ENCODE assay signal across 27 mouse cellular contexts in genomic region chr5:5300290-5300689, GRCm38 (mm10).
DNase-seq lines count a peak whose midpoint lies in the region; ATAC-seq and TF ChIP-seq lines count a peak whose summit lies in the region.
"Had no signal": no experiment of that assay in that cellular context is flagged by ENCODE, and none has a peak within 500 bp of the region (broad histone marks: within the 10 kb centered on the region; RNA-seq: fewer than 3 reads in every experiment).

No protein-coding gene starts in this region.

- WGBS in midbrain, embryonic 12.5 days: 71% methylated on average over 1 of the region's 1 CpGs
- WGBS in midbrain, postnatal 0 days: 53% methylated on average over 1 of the region's 1 CpGs
- WGBS in intestine, embryonic 15.5 days: 31% methylated on average over 1 of the region's 1 CpGs
- WGBS in midbrain, embryonic 15.5 days: 50% methylated on average over 1 of the region's 1 CpGs

- DNase-seq in midbrain, postnatal 0 days (ENCODE audit: low spot score): no peak
- DNase-seq in Patski (ENCODE audit: low read depth, low spot score): no peak
- no peak for DNase-seq in heart, adult 8-10 months (ENCODE audit: low spot score)
- DNase-seq in cerebellum, adult 11 months: no peak
- no peak for DNase-seq in thymus, postnatal 36 days
- DNase-seq: adrenal gland, postnatal 14 days; cerebellum, adult 8-10 months; cerebellum, postnatal 36 days; embryo, embryonic 11 days; gastrocnemius, postnatal 25 days; heart, adult 18-20 months; heart, postnatal 14 days; kidney, adult 18-20 months; kidney, postnatal 4 days; lung, embryonic 14.5 days; right cerebral cortex, adult 18-20 months; right cerebral cortex, postnatal 4 days had no signal

- no peak overlapping the region for H3K4me3 ChIP-seq in midbrain, embryonic 12.5 days
- H3K4me3 ChIP-seq in midbrain, postnatal 0 days (ENCODE audit: low read depth, low read length): no peak overlapping the region
- no peak overlapping the region for H3K4me3 ChIP-seq in intestine, embryonic 15.5 days (replicated peaks)
- H3K4me3 ChIP-seq in midbrain, embryonic 15.5 days: no peak overlapping the region
- H3K4me3 ChIP-seq: embryonic facial prominence, embryonic 13.5 days; erythroblast, embryonic 14.5 days; forebrain, embryonic 12.5 days; heart, embryonic 13.5 days; limb, embryonic 15.5 days had no signal

- ATAC-seq in midbrain, embryonic 12.5 days (ENCODE audit: low FRiP score, low read depth): 0 out of 2 replicates have a peak, but pooled peaks have one; percentile 27
- ATAC-seq in midbrain, postnatal 0 days (ENCODE audit: low FRiP score): no peak
- peak; percentile 63 for ATAC-seq in Patski
- ATAC-seq in intestine, embryonic 15.5 days: peak; percentile 59; the same call in 1 of the 2 replicates
- ATAC-seq in midbrain, embryonic 15.5 days (replicated peaks): 0 out of 2 replicates have a peak, but pooled peaks have one; percentile 37
- ATAC-seq: activated CD4-positive, CD25-positive, alpha-beta regulatory T cell, adult 4 months; hindbrain, postnatal 0 days had no signal

- no peak overlapping the region for H3K27ac ChIP-seq in midbrain, embryonic 12.5 days (replicated peaks)
- H3K27ac ChIP-seq in midbrain, postnatal 0 days (ENCODE audit: low read depth, low read length): no peak overlapping the region
- H3K27ac ChIP-seq in intestine, embryonic 15.5 days: no peak overlapping the region
- no peak overlapping the region for H3K27ac ChIP-seq in midbrain, embryonic 15.5 days
- H3K27ac ChIP-seq: embryonic facial prominence, embryonic 13.5 days; forebrain, embryonic 12.5 days; heart, embryonic 13.5 days; hindbrain, postnatal 0 days; limb, embryonic 15.5 days had no signal

- H3K27me3 ChIP-seq in midbrain, embryonic 12.5 days: no peaks in the 10 kb centered on the region
- H3K27me3 ChIP-seq in midbrain, postnatal 0 days (ENCODE audit: insufficient read depth, low read length): no peaks in the 10 kb centered on the region
- no peaks in the 10 kb centered on the region for H3K27me3 ChIP-seq in Patski
- H3K27me3 ChIP-seq in intestine, embryonic 15.5 days (replicated peaks): no peaks in the 10 kb centered on the region
- no peaks in the 10 kb centered on the region for H3K27me3 ChIP-seq in midbrain, embryonic 15.5 days (replicated peaks)
- H3K27me3 ChIP-seq: embryonic facial prominence, embryonic 13.5 days; forebrain, embryonic 12.5 days; heart, embryonic 13.5 days; limb, embryonic 15.5 days had no signal

- no peaks in the 10 kb centered on the region for H3K9me3 ChIP-seq in midbrain, embryonic 12.5 days
- H3K9me3 ChIP-seq in midbrain, postnatal 0 days (ENCODE audit: low read length): no peaks in the 10 kb centered on the region
- H3K9me3 ChIP-seq in intestine, embryonic 15.5 days: no peaks in the 10 kb centered on the region
- H3K9me3 ChIP-seq in midbrain, embryonic 15.5 days: no peaks in the 10 kb centered on the region
- H3K9me3 ChIP-seq: embryonic facial prominence, embryonic 13.5 days; forebrain, embryonic 12.5 days; heart, embryonic 13.5 days; limb, embryonic 15.5 days had no signal

- CTCF ChIA-PET in Patski (lab: Charles Lee): interaction anchor here (1.3 kb wide), 1 partner anchor 9 kb away, joined by 3 read pairs; no protein-coding TSS in a partner anchor

- H3K4me1 ChIP-seq in midbrain, embryonic 12.5 days: 0 out of 2 replicates have a peak, but pooled peaks cover 4% of the 10 kb centered on the region
- no peaks in the 10 kb centered on the region for H3K4me1 ChIP-seq in midbrain, postnatal 0 days (ENCODE audit: insufficient read depth, low read length)
- no peaks in the 10 kb centered on the region for H3K4me1 ChIP-seq in intestine, embryonic 15.5 days (replicated peaks)
- no peaks in the 10 kb centered on the region for H3K4me1 ChIP-seq in midbrain, embryonic 15.5 days
- H3K4me1 ChIP-seq: embryonic facial prominence, embryonic 13.5 days; limb, embryonic 15.5 days had no signal

- no peaks in the 10 kb centered on the region for H3K36me3 ChIP-seq in midbrain, embryonic 12.5 days
- H3K36me3 ChIP-seq in midbrain, postnatal 0 days (ENCODE audit: insufficient read depth, low read length): no peaks in the 10 kb centered on the region
- H3K36me3 ChIP-seq in intestine, embryonic 15.5 days: no peaks in the 10 kb centered on the region
- no peaks in the 10 kb centered on the region for H3K36me3 ChIP-seq in midbrain, embryonic 15.5 days (replicated peaks)
- H3K36me3 ChIP-seq: embryonic facial prominence, embryonic 13.5 days; forebrain, embryonic 12.5 days; heart, embryonic 13.5 days; limb, embryonic 15.5 days had no signal

- POLR2A ChIA-PET in Patski (lab: Charles Lee): no interaction called here

- in situ Hi-C loops in Patski (cut with MboI; ENCODE audit: low pct_unique_long_range_greater_than_20kb): no loop called here

- TF ChIP-seq CTCF in midbrain, postnatal 0 days (IDR thresholded peaks at IDR 0.05): no peak
- TF ChIP-seq CTCF in Patski (IDR thresholded peaks at IDR 0.05): no peak

- H3K9ac ChIP-seq in midbrain, embryonic 12.5 days (replicated peaks): no peak overlapping the region
- H3K9ac ChIP-seq in midbrain, postnatal 0 days (replicated peaks; ENCODE audit: low read length, poor library complexity, severe bottlenecking): no peak overlapping the region
- H3K9ac ChIP-seq in intestine, embryonic 15.5 days: no peak overlapping the region
- H3K9ac ChIP-seq in midbrain, embryonic 15.5 days: no peak overlapping the region
- H3K9ac ChIP-seq: embryonic facial prominence, embryonic 13.5 days; forebrain, embryonic 12.5 days; heart, embryonic 13.5 days; limb, embryonic 15.5 days; lung, embryonic 14.5 days had no signal

- no peak overlapping the region for H3K4me2 ChIP-seq in midbrain, embryonic 12.5 days (replicated peaks)
- H3K4me2 ChIP-seq in midbrain, postnatal 0 days (ENCODE audit: low read depth, low read length, poor library complexity, severe bottlenecking): no peak overlapping the region
- H3K4me2 ChIP-seq in intestine, embryonic 15.5 days (replicated peaks): no peak overlapping the region
- no peak overlapping the region for H3K4me2 ChIP-seq in midbrain, embryonic 15.5 days
- H3K4me2 ChIP-seq: embryonic facial prominence, embryonic 13.5 days; forebrain, embryonic 12.5 days; heart, embryonic 13.5 days; limb, embryonic 15.5 days; lung, embryonic 14.5 days had no signal
